Mouse (Mus musculus) cerebellum, adult 11-12 months (tissue): Measurements from ENCODE around the gene Lum.

Experiments used
- DNase-seq: peaks from one replicate; pipeline ENCODE4 v3.0.0; 2022

The Lum gene

DNA sequence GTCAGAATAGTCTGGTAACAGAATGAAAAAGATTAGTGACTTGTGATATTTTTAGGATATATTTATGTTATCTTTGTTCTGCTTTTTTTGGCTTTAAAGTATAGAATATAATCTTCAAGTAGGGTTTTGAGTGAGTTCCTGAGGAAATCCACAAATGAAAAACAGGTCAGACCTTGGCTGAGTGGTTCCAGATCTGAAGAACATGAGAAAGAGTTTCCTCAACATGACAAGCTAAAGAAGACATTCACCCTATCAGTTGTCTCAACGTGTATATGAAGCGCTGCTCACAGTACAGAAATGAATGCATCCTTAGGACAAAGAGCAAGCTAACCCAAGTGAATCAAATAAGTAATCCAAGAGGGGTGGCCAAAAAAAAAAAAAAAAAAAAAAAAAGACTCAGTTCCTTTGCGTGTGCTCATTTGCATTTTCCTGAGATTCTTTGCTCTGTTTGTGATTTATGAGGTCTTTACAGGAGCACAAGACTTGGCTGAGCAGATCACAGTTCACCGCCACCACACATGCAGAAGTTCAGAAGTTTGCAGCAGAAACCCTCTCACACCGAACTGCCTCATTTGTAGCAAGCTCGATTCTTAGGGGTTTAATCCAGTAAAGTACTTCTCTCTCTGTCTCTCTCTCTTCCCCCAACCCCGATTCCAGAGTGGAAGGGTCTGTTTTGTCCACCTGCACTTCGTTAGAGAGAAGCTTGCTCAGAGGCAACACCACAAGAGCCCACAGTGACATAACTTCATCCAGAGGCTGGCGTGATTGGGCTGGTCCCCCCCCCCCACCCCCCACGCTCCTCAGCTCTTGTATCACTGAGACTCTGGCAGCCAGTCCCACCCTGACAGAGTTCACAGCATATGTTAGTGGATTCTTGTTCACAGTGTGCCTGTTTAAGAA is at the start of gene Lum:
Gene Lum (plus strand): TSS at position 172 of the 900 bp plus-strand sequence.
- DNase-seq: no peak

DNA sequence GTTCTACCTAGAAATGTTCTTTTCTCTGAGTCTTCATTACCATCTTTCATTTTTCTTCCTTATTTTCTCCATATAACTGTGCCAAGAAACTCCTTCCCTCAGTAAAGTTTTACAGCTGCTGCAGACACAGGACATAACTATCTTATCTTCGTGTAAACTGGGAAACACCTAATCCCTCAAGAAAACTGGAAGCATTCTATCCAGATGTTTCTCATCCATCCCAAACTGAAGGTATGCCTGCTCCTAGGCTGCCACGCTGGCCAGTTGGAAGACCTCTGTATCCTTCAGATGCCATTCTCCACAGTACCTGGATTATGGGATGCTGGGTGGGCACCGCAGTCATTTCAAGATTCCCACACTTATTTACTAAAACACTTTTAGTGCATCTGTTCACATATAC is 41.6 kb upstream of the Lum start:
- DNase-seq: no peak

DNA sequence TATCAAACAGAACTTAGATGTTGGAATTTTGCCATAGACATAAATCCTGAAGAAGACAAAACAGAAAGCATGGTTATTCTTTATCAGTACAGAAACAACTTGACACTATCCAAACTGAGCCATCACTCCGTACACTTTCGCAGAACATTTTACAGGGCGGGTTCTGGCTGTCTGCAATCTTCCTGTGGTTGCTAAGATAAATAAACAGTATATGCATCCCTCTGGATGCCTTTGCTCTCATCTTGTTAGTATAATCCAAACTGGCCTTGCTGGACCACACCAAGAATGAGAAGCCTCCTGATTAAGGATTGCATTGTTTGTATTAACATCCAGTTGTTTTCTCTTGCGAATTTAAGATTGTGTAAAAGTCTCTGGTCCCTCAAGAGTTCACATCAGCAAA is 29.2 kb upstream of the Lum start:
- DNase-seq: no peak

DNA sequence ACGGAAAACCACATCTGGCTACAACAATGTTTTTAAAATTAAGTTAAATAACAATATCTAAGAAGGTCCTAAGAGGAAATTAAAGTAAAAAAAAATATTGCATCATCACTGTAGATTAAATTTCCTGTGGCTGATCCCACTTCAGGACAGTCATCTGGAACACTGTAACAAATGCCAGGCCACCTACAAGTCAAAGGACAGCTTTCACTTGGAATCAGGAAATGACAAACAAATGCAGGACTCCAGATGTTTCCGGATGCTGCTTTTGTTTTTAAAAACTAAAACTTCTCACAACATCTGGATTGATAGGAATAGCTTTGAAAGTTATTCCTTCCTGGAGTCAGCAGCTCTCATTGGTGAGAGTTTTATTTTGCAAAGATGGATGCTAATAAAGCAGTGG is 28.0 kb upstream of the Lum start:
- DNase-seq: no peak

DNA sequence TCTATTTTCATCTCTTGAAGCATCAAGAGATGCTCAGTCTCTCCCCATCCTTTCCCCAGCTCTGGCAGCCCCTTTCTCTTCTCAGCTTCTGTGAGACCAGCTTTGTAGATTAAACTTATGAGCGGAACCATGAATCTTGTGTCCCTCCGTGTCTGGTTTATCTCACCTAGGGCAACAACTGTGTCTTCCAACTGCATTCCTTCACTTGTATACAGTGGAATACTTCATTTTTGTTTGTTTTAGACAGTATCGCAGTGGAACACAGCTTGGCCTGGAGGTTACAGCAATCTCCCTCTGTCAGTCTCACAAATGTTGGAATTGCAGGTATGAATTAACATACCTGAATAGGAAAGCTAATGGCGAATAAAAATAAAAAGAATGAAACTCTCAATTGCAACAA is 26.7 kb upstream of the Lum start:
- no peak for DNase-seq

DNA sequence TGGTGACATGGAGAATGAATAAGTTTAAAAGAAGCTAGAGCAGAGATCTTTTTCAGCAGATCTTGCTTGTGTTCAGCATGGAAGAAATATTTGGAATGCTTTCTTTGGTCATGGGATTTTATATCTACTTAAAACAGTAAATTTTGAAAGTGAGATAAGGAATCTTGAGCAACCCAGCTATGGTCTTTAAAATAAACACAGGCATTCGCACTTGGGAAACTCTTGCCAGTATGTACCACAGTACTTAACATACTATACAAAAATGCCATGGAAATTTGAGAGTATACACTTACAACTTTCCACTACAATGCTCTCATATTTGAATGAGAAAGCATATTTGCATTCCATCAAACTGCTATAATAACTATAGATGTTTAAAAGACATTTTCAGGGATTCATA is 17.2 kb upstream of the Lum start:
- no peak for DNase-seq

DNA sequence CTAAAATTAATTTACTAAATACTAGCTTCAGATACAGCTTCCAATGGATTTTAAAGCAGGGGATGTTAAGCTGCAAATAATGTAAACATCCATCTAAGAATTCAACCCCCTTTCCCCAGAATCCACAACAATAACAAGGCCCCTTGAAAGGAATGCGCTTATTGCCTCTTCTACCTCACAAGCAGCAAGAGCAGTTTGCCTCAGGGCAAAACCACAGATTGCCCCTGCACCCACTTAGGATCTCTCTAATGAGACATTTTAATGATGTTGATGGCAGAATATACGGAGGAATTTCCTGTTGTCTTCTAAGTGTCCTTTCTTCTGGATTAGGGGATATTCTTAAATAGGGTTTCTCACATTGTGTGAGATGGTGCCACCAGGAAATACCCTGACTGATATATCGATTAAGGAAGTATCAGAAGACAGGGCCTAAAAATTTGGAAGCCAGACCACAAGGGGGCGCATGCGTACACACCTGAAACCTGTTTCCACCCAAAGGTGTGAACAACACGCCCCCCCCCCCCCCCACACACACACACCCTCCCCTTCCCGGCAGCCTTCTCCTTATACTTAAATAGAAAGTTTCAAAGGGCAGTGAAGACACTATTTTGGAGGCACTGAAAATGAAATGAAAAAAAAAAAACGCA is 2.7 kb downstream of the Lum start:
- peak; percentile 12 for DNase-seq

DNA sequence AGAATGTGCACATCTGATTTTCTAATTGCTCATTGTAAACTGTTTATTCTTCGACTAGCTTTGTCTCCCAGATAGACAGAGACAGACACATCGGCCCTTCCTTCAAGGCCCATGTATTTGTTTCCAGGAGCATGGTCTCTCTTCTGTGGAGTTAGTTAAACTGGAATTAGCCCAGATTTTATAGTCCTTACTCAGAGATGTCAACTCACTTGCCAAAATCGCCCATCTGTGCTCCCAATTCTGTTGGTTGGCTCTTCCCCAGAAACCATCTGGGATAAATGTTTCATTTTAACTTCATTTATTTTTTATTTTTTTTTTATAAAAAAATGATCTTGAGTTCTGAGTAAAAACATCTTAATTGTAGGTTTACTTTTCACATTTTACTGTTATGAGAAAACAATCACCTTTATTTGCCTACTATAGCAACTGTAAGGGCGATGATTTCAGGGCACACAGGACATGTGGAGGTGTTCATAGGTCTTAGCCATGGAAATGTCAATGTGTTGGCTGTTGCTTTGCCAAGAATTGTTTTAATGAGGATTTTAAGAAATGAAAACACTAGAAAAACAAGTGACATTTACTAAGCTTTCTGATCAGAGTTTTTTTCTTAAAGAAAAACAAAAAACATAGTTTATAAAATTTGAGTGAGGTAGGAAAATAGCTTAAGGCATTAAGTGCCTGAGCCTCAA is 17.8 kb downstream of the Lum start:
- peak; percentile 71 for DNase-seq

DNA sequence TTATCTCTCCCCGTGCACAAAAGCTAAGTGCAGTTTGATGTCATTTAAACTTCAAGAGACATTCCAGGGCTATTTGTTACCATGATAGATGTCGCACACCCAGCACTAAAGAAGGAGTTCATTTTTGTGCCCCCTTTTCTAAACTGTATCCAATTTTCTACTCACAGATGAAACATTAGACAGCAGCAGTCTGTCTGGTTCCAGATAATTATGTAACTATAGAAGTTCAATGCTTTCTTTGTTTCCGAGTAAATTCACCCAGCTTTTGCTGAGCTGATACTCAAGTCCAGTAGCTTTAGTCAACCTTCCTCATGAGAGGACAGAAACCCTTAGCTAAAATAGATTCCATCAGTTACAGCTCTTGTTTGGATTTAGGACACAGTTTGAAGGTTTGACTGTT is 19.2 kb downstream of the Lum start:
- no peak for DNase-seq

DNA sequence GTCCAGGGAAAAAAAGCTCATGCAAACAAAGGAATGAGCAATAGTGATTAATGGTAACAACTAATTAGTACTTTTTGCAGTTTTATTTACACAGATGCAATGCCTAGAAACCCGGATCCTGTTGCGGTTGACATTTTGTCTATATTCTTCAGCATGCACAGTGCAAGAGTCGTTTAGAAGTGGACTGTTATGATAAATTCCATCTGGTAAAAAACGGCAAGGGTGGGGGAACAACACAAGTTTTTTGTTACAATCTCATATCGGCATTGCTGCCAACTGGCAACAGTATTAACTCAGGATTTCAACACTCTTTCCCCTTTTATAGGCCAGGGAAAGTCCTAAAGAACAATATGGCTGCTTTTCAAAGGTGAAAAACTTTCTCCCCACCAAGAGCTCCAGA is 22.2 kb downstream of the Lum start:
- DNase-seq: no peak

DNA sequence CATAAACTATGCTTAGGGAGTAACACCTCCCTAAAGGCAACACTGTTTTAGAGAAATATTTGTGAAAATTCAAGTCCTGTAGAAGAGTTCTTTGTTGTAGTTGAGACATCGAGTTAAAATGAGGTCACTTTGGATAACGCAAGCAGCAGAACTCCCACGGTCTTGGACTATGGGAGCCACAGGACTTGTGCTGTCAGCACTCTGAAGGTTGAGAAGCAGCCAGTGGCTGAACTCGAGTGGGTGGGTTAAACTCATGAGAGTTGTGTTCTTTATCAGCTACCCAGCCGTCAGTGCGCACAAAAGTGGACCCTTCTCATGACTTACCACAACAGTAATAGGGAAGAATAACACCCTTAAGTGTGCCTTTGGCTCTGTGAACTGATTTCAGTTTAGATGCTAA is 24.6 kb downstream of the Lum start:
- no peak for DNase-seq

DNA sequence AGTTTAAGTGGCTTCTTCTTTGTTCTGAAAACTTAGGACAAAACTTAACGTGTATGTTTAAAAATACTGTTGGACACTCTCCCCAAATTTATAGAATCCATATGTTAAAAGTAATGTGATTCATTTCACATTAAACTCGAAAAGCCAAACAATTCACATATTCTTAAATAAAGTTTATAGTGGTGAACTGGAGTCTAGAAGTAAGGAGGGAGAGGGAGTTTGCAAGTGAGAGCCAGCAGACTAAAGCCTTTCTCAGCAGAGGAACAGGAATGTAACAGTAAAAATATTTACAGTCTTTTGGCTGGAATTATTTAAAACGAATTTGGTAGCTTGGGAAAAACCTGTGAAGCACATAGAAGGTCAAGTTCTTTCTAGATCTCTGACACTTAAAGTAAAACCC is 26.1 kb downstream of the Lum start:
- DNase-seq: no peak

DNA sequence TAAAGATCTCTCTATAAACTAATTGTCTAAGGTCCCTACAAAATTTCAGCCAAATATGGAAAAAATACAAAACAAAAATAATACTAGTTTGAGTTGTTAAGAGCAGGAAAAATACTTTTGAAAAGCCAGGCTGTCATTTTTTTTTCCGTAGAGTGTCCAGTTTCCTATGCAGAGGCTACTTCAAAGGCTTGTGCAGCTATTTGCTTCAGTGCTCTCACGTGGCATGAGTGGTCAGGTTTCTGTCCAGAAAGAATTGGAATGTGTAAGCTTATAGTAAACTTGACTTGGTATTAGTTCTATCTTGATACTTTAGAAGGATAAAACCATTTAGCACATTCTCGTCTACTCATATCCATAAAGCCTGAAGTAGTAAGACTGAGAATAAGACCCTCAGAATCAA is 26.8 kb downstream of the Lum start:
- DNase-seq: no peak

DNA sequence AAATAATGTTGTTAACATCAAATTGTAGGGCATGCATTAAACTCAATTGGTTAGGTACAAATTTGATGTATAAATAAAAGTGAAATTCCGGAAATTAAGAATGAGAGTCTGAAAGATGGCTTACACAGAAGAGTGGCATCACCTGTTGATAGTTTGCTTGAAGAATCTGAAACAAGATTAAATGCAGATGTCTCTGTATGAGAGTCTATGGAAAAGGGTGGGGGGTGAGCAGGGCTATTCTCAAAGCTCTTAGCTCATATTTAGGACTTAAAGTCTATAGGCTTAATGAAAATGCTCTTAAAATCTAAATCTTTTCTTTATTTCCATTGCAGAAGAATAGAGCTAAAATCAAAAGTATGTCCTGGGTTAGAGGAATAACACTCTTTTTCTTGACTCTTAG is 30.8 kb downstream of the Lum start:
- no peak for DNase-seq

DNA sequence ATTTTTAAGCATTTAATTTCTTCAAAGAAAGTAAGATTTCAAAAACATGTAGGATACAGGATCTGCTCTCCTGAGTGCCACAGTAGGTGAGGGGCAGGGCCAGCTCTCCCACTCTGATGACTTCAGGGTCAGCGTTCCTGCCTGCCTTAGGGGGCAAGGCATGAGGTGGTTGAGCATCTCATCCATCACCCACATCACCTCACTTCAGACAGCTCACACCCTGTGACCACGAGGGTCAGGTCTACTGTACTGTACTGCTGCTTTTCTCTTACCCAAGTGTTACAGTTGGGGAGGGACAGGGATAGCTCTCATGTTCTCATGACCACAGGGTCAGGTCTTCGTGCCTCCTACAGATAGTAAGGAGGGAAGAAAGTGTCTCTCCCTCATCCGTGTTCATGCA is 36.8 kb downstream of the Lum start:
- no peak for DNase-seq

DNA sequence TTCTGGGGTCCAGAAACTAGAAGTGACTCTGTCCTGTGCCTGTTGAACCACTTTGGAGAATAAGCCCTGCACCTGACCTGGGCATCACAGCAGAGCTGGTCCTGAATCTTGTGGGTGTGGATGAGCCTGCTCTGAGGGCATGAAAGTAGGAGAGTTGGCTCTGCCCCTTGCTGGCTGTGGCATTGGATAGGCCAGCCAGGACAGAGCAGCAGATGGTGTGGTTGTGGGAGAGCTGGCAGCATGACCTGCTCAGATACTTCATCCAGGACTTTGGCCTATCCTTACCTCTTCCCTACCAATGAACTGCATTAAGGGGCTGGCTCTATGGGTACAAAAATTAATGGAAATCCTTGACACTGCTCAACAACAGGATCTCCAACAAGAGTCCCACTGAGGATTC is 38.3 kb downstream of the Lum start:
- peak; percentile 92 for DNase-seq

DNA sequence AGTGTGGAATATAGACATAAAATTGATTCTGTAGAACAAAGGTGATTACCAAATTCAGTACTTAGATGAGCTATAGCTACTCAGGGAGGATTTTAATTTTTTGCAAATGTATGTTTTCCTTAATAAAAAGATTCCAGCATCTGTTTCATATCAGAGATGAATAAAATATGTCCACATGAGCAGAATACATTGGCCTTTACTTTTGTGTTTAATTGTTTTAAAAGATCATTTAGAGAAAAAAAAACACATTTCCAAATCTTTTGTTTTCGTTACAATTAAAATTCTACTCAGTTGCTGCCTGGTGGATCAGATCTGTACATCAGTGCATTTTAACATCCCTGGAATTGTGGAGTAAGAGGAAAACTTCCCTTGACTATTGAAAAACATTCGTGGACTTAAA is 41.7 kb downstream of the Lum start, which contains the start of gene Kera:
Gene Kera (plus strand): TSS at position 301 of the 400 bp plus-strand sequence.
- no peak for DNase-seq
